Mouse (Mus musculus): ENCODE measurements around the gene Padi6.

DNA sequence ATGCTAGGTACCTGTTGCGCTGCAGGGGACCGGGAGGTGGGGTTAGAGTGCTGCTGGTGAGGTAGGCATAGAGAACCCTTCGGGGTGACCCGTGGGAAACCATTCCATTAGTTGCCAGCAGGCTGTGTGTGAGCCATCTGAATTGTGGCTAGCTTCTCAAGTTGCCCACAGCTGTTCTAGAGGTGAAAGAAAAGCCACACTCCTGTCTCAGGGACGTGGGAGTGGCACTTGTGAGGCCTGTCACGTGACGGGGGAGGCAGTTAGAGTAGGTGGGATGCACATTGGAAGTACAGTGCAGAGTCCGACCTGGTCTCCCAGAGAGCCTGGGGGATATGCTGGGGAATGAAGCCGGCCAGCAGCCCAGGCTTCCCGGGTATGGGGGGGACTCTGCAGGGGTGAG, 32.8 kb downstream of the Padi6 start:
- TF ChIP-seq CTCF (IDR thresholded peaks at IDR 0.05; ENCODE audit: borderline replicate concordance, extremely low read depth, insufficient read depth, insufficient read length) (no peak), POLR2A (IDR thresholded peaks at IDR 0.05; ENCODE audit: borderline replicate concordance, extremely low read depth, insufficient read depth, insufficient read length, poor library complexity, severe bottlenecking) (no peak)
